Mouse (Mus musculus): ENCODE data around the gene Gm9972. TPM values are rescaled to one million over a fixed set of nuclear protein-coding genes. Genes with fewer than 3 reads are reported as not detected.

Gm9972 gene
- total RNA-seq (2021), result not detected
- long read RNA-seq, result 0 reads

DNA sequence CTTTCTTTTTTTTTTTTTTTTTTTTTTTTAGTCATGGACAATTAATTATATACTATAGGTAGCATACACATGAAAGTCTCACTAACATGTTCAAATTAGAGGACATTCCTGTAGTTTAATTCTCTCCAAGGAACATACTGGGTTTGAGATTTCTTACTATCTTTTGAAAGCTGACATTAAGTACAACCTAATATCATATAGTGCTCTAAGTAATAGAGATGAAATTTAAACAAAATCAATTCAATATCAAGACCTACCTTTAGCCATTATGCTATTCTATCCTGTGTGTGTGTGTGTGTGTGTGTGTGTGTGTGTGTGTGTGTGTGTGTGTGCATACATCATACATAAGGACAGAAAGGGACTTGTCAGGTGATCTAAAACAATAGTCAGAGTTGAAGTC is at the start of gene Gm9972:
TSS of gene Gm9972 (plus strand) at position 301 of the 400 bp plus-strand sequence.
- DNase-seq (ENCODE audit: low spot score in 2 of 2), result no peak

DNA sequence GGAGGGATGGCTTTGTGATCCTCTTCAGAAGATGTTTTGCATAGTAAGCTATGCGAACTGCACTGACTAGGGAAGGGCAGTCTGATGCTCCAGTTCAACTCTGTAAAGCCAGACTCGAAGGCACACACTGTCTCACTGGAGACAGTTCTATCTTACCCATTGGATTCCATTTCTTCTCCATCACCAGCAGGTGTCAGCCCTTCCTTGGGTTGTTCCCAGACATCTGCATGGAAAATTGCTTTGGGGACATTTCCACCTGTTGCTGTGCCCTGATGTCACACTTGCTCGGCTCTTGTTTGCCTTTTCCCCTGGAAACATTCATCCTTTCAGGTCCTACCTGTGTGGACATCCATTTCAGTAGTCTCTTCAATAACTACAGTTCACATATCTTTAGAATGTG is 36.4 kb upstream of the Gm9972 start:
- peak; percentile 7 to 32 for DNase-seq (ENCODE audit: low spot score in 2 of 2)

DNA sequence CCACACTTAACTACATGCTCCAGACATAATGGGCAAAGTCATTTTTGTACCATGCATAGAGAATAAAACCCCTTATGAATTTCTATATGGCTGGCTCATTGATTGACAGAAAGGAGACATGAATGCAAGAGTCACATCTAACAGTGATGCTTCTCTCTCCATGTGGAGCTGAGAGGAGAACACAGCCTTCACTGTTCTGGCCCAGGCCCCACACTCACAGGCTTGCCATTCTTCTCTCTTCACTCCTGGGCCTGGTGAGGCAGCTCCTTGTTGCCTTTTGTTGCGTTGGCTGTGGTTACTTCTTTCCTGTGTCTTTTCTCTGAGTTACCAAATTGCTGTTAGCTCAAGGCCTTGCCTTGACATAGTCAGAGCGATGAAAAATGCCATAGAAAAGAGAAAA is 23.6 kb upstream of the Gm9972 start:
- peak in 1 of 2 experiments; percentile 6 for DNase-seq (ENCODE audit: low spot score in 2 of 2)

DNA sequence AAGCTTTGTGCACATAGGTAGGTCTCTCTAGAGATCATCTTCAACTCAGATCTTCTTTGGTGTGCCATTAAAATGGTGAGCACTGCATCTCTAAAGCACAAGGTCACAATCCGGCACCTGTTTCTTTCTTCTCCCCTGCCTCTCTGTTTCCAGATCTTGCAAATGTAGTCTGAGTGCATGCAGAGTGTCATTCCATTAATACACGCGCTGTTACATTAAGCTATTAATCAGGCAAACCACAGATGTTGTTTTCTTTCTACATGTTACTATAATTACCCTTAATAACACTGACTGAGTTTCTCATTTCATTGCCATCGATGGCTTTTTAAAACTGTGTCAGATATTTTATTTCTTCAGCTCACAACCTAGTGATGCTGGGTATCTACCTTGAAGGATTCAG is 22.6 kb upstream of the Gm9972 start:
- DNase-seq (ENCODE audit: low spot score in 2 of 2), result peak in 1 of 2 experiments; percentile 18

DNA sequence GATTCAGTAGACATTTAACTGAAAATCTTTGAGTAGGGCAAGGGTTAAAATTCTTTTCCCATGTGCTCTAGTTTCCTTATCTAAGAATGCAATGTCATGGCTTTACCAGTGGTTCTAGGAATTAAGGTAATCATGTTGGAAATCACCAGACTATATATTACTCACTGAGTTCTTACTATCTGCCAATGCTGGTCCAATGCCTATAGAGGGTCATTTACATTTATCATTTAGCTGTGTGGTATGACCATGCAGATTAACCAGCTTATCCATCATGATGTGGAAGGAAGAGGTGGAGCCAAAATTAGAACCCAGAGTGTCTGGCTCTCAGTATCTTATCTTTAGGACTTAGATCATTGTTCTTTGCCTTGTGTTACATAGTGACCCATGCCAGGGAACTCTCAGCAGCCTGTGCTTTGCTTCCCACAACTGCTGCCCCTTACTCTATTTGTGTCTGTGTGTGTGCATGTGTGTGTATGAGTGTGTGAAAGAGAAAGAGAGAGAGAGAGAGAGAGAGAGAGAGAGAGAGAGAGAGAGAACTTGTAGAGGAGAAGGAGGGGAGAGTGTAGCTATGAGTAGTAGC is 12.3 kb upstream of the Gm9972 start:
- no peak for DNase-seq (ENCODE audit: low spot score in 2 of 2)

DNA sequence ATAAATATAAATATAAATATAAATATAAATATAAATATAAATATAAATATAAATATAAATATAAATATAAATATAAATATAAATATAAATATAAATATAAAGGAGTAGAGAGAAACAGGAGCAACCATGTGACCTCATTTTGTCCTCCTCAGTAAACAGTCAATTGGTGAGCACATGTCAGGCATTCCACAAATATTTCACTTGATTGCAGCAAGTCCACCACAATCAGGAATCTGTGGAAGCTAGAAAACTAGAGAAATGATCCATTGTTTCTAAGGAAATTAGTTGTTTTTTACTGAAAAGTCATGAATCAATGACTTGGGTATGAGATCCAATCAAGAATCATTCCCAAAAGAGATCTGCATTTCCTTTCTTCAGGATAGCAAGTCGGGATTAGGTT is 5.7 kb upstream of the Gm9972 start:
- no peak for DNase-seq (ENCODE audit: low spot score in 2 of 2)

DNA sequence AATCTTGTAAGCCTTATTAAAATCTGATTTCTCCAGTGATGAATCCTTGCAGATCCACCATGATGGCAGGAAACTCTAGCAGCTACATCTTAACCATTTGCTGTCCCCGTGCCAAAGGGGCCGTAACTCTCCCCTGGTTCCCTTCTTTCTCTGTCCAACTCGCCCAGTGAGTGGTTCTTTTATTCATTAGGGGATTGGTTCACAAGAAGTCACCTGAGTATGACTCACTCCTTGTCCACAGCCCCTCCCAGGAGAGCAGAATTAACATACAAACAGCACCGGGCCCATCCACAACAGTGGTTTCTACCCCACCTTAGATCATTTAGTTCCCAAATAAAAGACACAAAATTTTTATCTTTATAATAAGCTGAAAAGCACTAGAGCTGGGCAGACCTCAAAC is 3.4 kb upstream of the Gm9972 start:
- no peak for DNase-seq (ENCODE audit: low spot score in 2 of 2)

DNA sequence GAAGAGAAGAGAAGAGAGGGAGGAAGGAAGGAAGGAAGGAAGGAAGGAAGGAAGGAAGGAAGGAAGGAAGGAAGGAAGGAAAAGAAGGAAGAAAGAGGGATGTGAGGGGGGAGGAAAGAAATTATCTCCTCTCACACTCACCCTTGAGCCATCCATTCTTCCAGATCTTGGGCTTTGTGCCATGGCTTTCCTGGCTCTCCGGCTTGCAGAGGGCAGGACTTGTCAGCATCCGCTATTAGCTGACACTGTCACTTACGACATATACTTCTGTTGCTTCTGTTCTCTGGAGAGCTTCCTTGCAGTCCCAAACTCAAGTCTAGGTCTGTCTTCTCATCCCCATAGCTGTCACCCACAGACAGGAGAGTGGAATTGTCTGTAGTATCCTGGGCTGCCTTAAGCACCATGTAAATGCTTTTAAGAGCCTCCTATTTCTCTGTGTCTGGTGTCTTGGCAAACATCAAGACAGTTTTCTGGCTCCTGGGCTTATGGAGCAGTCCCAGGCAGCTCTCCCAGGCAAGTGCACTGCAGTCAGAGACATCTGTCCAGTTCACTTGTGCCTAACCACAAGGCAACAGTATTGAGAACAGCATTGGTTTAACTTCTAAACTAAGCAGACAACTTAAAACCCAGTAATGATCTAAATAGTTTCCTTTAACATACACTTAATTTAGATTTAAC is 10.5 kb downstream of the Gm9972 start:
- DNase-seq (ENCODE audit: low spot score in 2 of 2), result no peak

DNA sequence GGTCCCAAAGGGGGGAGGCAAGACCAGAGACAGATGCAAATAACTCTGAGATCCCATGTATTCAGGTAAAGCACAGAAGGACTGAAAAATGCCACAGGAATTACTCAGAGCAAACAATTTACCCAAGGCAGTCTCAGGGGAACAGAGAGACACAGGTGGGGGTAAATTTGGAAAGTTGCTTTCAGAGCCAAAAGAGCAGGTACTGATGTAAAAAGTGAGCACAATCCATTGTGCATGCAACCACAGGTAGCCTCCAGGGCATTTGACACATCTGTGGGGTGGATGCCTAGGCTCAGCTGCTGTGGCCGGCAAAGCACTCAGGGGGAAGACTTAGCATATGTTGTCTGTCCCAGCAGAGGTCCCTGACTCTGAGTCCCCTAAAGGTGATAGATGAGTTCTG is 13.8 kb downstream of the Gm9972 start:
- DNase-seq (ENCODE audit: low spot score in 2 of 2), result no peak

DNA sequence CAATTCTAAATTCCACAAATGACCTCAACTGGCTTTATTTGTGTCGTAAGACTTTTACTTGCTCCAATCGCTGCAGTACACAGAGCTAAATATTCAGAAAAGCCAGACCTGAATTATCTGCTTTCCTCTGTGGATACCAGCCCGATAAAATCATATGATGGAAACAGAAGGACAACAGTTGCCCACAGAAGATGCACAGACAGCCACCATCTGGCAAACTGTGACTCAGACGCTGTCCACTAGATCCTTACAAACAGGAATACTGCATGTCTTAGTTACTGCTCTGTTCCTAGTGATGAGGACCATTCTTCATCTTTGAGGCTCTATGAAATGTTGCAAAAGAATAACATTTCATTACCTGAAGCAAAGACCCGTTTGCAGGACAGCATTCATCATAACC is 19.4 kb downstream of the Gm9972 start:
- DNase-seq (ENCODE audit: low spot score in 2 of 2), result peak; percentile 12 to 67

DNA sequence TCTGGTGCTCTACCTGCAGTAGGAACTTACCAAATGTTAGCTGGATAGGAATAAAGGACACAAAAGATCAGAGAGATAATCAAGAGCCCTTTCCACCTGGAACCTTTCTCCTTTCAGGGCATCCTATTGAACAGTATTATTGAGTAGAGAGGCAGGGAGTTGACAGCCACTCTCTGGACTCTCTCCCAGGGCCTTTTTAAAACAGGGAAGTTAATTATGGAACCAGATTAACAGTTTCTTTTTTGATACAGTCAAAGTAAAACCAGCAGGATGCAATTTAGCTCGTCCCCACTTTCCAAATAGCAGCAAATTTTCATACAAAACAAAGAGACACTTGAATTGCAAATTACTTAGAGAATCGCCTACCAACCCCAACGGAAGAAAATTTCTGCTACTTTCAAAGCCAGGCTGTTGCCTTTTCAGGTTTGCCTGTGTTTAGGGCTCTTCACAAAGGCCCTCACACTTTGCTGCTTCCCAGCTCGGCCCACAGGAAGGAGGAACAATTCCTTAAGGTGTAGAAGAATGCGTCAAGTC is 24.0 kb downstream of the Gm9972 start:
- peak in 1 of 2 experiments; percentile 16 for DNase-seq (ENCODE audit: low spot score in 2 of 2)

DNA sequence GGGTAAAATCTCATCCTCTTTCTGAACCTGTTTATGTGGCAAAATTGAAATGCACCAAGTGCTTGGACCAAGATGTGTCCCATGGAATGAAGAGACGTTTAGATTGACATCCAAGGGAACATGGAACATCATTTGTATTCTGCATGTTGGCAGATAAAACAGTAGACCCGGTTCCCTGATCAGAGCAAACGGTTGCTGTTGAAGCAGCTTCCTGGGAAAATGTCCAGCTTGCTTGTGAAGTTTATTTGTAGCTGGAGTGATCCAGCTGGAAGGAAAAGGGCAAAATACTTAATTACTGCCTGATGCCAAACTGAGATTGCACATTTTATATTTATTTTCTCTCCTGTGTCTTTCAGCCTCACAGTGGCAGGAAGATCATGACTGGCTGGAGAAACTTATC is 26.7 kb downstream of the Gm9972 start:
- peak in 1 of 2 experiments; percentile 50 for DNase-seq (ENCODE audit: low spot score in 2 of 2)

DNA sequence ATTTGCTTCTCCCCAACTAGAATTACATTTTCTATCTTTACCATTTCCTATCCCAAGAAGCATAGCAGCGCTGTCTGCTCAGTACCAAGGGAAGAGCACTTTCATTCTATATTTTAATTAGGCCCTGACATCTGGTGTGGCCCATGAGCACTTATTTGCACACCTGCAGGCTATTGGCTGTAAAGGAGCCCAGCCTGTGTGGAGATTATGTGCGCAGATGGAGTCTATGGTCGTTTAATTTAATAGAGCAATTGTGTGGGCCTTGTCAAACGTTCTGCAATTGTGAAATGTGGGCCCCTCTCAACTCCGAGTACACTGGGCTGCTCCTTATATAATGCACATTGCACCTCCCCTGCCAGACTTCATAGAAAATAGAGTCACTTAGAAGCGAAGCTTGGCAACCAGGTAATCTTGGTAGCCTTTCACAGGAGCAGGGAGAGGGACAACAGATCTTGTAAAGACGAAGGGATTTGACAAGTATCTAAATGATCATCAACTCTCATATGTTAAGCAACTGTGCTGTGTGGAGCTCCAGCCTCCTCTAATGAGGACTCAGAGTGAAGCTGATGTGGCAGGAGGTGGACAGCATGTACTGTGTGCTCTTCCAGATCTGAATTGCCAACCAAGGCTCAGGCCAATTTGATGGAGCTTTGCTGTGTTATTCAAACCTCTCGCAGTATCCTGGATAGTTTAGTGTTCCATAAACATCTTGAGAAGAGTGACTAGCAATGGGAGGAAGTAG is 50.9 kb downstream of the Gm9972 start:
- no peak for DNase-seq (ENCODE audit: low spot score in 2 of 2)

Other genes starting within 250 kb of the Gm9972 start
- gene Atp10b, start 114.1 kb downstream of the Gm9972 start, total RNA-seq (2021), result 1 to 10 TPM; 1.0 to 1.6 TPM